Mouse (Mus musculus): ENCODE measurements at regions not wholly inside any gene's neighbourhood (a gene's known extent, or its start where the extent isn't known, plus 50 kb on each side); places are given as distances from the start of the nearest gene placed in this dataset.
"Not testable (repeated sequence)": the region's sequence is repeated elsewhere in the genome, so short reads cannot be mapped to it uniquely, and the experiment has no call there.

DNA sequence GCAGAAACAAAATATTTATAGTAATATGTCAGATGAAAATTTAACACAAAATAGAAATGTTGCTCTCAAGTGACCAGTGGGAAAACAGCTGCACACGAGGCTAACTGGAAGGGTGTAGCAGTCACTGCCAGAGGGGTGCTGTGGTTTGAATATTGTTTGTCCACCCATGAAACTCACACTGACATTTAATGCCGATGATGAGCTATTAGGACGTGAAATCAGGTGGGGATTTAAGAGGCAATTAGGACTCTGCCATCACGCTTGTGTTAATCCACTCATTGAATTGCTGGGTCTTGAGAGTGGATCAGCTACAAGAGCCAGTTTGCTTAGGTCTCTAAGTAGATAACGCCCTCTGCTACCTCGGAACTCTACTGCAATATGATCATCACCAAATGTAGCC is 114.3 kb upstream of the Slc1a3 start:
- no peak for ATAC-seq (replicated peaks; ENCODE audit: insufficient number of reproducible peaks, insufficient read depth, low FRiP score, low read depth)
- Histone ChIP-seq H3K9ac (no peak overlapping the region), H3K4me2 (no peak overlapping the region), H3K27ac (no peak overlapping the region), H3K36me3 (no peaks in the 10 kb centered on the region), H3K27me3 (no peaks in the 10 kb centered on the region), H3K9me3 (replicated peaks) (no peaks in the 10 kb centered on the region), H3K4me1 (replicated peaks) (no peaks in the 10 kb centered on the region), H3K4me3 (no peak overlapping the region)
- 78% methylated on average over 6 of the region's 6 CpGs for WGBS

DNA sequence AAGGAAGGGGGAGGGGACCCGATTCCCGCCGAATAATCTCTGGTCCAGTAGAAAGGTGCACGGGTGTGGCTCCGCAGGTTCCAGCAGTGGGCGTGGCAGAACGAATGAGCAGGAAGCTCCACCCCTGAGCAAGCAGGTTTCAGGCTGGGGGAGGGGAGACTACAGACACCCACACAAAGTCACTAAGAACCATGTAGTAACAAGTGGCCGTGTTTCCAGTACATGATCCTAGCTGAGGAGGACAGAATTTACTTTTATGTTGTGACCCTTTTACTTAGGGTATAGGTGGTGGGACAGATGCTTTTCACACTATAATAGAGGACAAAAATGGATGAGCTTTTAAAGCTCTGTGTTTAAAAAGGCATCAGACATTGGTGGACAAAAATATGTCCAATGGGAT is 112.2 kb upstream of the Slc1a3 start:
- H3K4me1 ChIP-seq (replicated peaks); H3K9me3 ChIP-seq (replicated peaks); ATAC-seq (replicated peaks; ENCODE audit: insufficient number of reproducible peaks, insufficient read depth, low FRiP score, low read depth); H3K9ac ChIP-seq; H3K36me3 ChIP-seq; H3K4me3 ChIP-seq; H3K27me3 ChIP-seq; H3K27ac ChIP-seq; H3K4me2 ChIP-seq: not testable (repeated sequence)
- WGBS, result 95% methylated on average over 3 of the region's 8 CpGs

DNA sequence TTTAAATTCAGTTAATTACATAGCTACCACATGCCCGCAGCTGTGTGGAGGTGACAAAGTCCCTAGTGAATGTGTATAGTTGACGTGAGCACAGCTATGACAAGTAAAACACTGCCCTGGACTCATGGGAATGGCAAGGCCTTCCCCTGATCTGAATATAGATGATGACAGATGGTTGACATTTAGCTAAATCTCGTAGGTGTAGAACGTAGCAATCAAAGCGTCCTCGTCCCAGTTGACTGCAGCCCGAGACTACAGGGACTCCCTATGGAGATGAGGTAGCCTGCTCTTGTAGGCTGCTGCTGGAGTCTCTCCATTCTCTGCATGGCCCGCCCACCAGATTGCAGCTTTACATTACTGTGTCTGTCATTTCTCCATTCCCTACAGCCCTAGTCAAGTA is 107.0 kb upstream of the Slc1a3 start:
- Histone ChIP-seq H3K4me2 (no peak overlapping the region), H3K27ac (no peak overlapping the region), H3K27me3 (no peaks in the 10 kb centered on the region), H3K36me3 (no peaks in the 10 kb centered on the region), H3K9ac (no peak overlapping the region), H3K4me1 (replicated peaks) (0 out of 2 replicates have a peak, but pooled peaks cover 5% of the 10 kb centered on the region), H3K9me3 (replicated peaks) (no peaks in the 10 kb centered on the region), H3K4me3 (no peak overlapping the region)
- 79% methylated on average over 8 of the region's 8 CpGs for WGBS
- ATAC-seq (replicated peaks; ENCODE audit: insufficient number of reproducible peaks, insufficient read depth, low FRiP score, low read depth), result no peak

DNA sequence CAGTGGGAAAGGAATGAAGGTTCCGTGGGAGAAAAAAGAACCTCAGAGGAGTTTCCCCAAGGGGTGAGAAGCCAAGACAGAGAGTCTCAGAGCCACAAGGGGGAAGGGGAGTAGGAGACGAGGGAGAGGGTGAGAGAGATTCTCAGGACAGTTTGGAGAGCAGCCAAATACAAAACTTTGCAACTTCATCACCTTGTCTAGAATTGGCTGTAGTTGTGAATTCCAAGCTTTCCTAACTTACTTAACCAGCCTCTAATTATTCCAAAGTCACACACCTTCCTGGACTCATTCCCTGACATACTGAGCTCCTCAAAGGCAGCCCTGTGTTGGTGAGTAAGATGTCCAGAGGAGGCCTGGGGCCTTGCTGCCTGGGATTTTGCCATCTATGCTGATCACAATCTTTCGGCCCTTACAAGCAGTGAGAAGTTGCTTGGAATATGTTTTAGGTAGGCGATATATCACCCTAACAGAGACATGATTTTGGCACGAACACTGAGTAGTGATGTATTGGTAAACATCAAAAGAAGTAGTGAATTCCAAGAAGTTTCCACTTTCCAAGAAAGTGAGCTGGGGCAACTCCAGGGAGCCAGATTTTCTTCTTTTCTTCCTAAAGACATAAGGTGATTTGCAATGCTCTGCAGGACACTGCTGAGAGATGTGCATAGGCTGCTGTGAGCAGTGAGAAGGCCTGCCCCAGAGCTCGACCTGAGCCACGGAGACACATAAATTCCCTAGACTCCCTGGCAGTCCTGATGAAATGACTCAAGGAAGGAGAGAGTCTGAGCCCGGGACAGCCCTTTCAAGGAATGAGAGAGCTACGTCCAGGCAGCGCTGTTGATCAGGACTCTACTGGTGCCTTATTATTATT is 106.2 kb upstream of the Slc1a3 start:
- no peak for ATAC-seq (replicated peaks; ENCODE audit: insufficient number of reproducible peaks, insufficient read depth, low FRiP score, low read depth)
- Histone ChIP-seq H3K36me3 (no peaks in the 10 kb centered on the region), H3K27ac (no peak overlapping the region), H3K4me1 (replicated peaks) (0 out of 2 replicates have a peak, but pooled peaks cover 5% of the 10 kb centered on the region), H3K4me2 (no peak overlapping the region), H3K9me3 (replicated peaks) (no peaks in the 10 kb centered on the region), H3K9ac (no peak overlapping the region), H3K4me3 (no peak overlapping the region), H3K27me3 (no peaks in the 10 kb centered on the region)
- 57% methylated on average over 10 of the region's 10 CpGs for WGBS

- H3K9ac ChIP-seq, result no peak overlapping the region
- H3K4me3 ChIP-seq, result no peak overlapping the region
- 0 out of 2 replicates have a peak, but pooled peaks cover 5% of the 10 kb centered on the region for H3K4me1 ChIP-seq (replicated peaks)
- WGBS, result 46% methylated on average over 2 of the region's 2 CpGs
- ATAC-seq (replicated peaks; ENCODE audit: insufficient number of reproducible peaks, insufficient read depth, low FRiP score, low read depth), result no peak
- H3K36me3 ChIP-seq, result no peaks in the 10 kb centered on the region
- H3K27me3 ChIP-seq, result no peaks in the 10 kb centered on the region
- H3K4me2 ChIP-seq, result no peak overlapping the region
- H3K27ac ChIP-seq, result no peak overlapping the region
- H3K9me3 ChIP-seq (replicated peaks), result no peaks in the 10 kb centered on the region
These were observed 105.4 kb upstream of the Slc1a3 start for GRCm38 (mm10) chr15:8815958-8816357.

DNA sequence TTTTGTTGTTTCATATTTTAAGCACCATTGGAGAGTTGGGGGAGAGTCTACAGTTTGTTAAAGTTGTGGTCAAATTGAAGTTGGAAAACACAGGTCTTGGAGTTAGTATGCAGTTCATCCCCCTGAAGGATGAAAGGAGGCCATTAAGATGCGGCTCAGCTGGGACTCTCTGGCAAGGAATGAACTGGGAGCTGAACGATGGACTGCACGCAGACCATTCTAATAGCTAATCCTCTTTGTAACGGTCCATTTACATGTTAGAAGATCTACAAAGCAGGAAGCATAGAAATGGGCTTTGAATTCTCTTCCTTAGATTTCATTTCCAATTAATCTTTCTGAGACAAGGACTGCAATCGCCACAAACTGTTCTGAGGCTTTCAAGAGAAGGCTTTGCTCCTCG is 104.7 kb upstream of the Slc1a3 start:
- H3K4me3 ChIP-seq, result no peak overlapping the region
- H3K36me3 ChIP-seq, result no peaks in the 10 kb centered on the region
- no peak overlapping the region for H3K4me2 ChIP-seq
- no peak for ATAC-seq (replicated peaks; ENCODE audit: insufficient number of reproducible peaks, insufficient read depth, low FRiP score, low read depth)
- H3K4me1 ChIP-seq (replicated peaks), result 0 out of 2 replicates have a peak, but pooled peaks cover 5% of the 10 kb centered on the region
- 74% methylated on average over 6 of the region's 6 CpGs for WGBS
- H3K27me3 ChIP-seq, result no peaks in the 10 kb centered on the region
- H3K27ac ChIP-seq, result no peak overlapping the region
- H3K9me3 ChIP-seq (replicated peaks), result no peaks in the 10 kb centered on the region
- no peak overlapping the region for H3K9ac ChIP-seq

- H3K9ac ChIP-seq, result no peak overlapping the region
- no peak overlapping the region for H3K4me3 ChIP-seq
- H3K9me3 ChIP-seq (replicated peaks), result no peaks in the 10 kb centered on the region
- no peak overlapping the region for H3K27ac ChIP-seq
- H3K36me3 ChIP-seq, result no peaks in the 10 kb centered on the region
- H3K4me1 ChIP-seq (replicated peaks), result peaks cover 7% of the 10 kb centered on the region
- WGBS, result 28% methylated on average over 8 of the region's 8 CpGs
- H3K27me3 ChIP-seq, result no peaks in the 10 kb centered on the region
- no peak overlapping the region for H3K4me2 ChIP-seq
- no peak for ATAC-seq (replicated peaks; ENCODE audit: insufficient number of reproducible peaks, insufficient read depth, low FRiP score, low read depth)
These were observed 95.8 kb upstream of the Slc1a3 start for GRCm38 (mm10) chr15:8806354-8806753.

- H3K4me2 ChIP-seq; H3K9ac ChIP-seq; H3K27me3 ChIP-seq; H3K4me1 ChIP-seq (replicated peaks); ATAC-seq (replicated peaks; ENCODE audit: insufficient number of reproducible peaks, insufficient read depth, low FRiP score, low read depth); H3K9me3 ChIP-seq (replicated peaks); H3K27ac ChIP-seq; H3K36me3 ChIP-seq; H3K4me3 ChIP-seq: not testable (repeated sequence)
- 94% methylated on average over 5 of the region's 5 CpGs for WGBS
These were observed 95.0 kb upstream of the Slc1a3 start for GRCm38 (mm10) chr15:8805565-8805964.

DNA sequence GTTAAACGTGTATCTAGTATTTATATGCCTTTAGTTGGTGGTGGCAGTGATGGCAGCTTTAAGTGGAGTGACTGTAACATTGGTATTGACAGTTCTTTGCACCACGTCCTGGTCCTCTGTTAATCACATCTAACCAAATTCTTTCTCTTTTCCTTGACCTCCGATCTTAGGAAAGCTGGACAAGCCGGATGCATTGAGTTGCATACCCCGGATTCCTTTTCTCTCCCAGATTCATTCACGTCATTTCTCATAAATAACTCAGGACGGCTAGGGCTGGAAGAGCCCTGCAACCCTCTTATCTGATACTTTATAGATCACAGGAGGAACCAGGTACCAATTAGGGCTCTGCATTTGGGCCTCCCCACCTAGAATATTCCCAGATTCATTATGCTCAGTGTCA is 91.5 kb upstream of the Slc1a3 start:
- ATAC-seq (replicated peaks; ENCODE audit: insufficient number of reproducible peaks, insufficient read depth, low FRiP score, low read depth), result no peak
- Histone ChIP-seq H3K9ac (no peak overlapping the region), H3K4me2 (peak overlapping the region; percentile 19; the same call in 1 of the 2 replicates), H3K4me3 (no peak overlapping the region), H3K27me3 (no peaks in the 10 kb centered on the region), H3K27ac (peak overlapping the region; percentile 73), H3K36me3 (no peaks in the 10 kb centered on the region), H3K4me1 (replicated peaks) (peaks cover 7% of the 10 kb centered on the region), H3K9me3 (replicated peaks) (no peaks in the 10 kb centered on the region)
- WGBS, result 22% methylated on average over 7 of the region's 7 CpGs

DNA sequence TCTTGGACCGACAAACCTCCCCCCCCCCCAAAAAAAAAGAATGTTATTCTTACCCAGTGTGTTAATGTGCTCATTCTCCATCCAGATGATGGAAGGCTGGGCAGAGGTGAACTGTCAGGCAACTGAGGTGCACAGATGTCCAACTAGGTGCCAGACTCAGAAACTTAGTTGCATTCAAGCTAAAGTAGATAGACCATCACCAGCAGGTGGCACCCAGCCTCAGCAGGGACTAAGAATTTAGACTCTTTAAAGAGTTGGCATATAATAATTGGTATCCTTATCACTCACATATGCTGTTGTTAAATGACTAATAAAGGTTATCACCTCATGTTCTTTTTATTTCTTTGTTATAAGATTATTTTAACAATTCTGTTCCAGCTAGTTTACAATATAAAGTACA is 86.5 kb upstream of the Slc1a3 start:
- Histone ChIP-seq H3K4me2 (no peak overlapping the region), H3K9me3 (replicated peaks) (no peaks in the 10 kb centered on the region), H3K27me3 (no peaks in the 10 kb centered on the region), H3K4me3 (no peak overlapping the region), H3K36me3 (no peaks in the 10 kb centered on the region), H3K9ac (no peak overlapping the region), H3K4me1 (replicated peaks) (peaks cover 3% of the 10 kb centered on the region; the same call in 1 of the 2 replicates), H3K27ac (no peak overlapping the region)
- no peak for ATAC-seq (replicated peaks; ENCODE audit: insufficient number of reproducible peaks, insufficient read depth, low FRiP score, low read depth)
- WGBS, result 90% methylated on average over 1 of the region's 1 CpGs

- ATAC-seq (replicated peaks; ENCODE audit: insufficient number of reproducible peaks, insufficient read depth, low FRiP score, low read depth), result no peak
- 71% methylated on average over 2 of the region's 2 CpGs for WGBS
- no peak overlapping the region for H3K4me3 ChIP-seq
- no peak overlapping the region for H3K4me2 ChIP-seq
- no peaks in the 10 kb centered on the region for H3K9me3 ChIP-seq (replicated peaks)
- H3K9ac ChIP-seq, result no peak overlapping the region
- H3K27ac ChIP-seq, result no peak overlapping the region
- H3K36me3 ChIP-seq, result no peaks in the 10 kb centered on the region
- H3K4me1 ChIP-seq (replicated peaks), result no peaks in the 10 kb centered on the region
- H3K27me3 ChIP-seq, result no peaks in the 10 kb centered on the region
These were observed 81.5 kb upstream of the Slc1a3 start for GRCm38 (mm10) chr15:8792106-8792505.

GRCm38 (mm10) chr15:8789924-8790323 is 79.4 kb upstream of the Slc1a3 start:
- Histone ChIP-seq H3K27ac (no peak overlapping the region), H3K9me3 (replicated peaks) (no peaks in the 10 kb centered on the region), H3K4me3 (no peak overlapping the region), H3K9ac (no peak overlapping the region), H3K4me1 (replicated peaks) (no peaks in the 10 kb centered on the region), H3K36me3 (no peaks in the 10 kb centered on the region), H3K27me3 (no peaks in the 10 kb centered on the region), H3K4me2 (no peak overlapping the region)
- no peak for ATAC-seq (replicated peaks; ENCODE audit: insufficient number of reproducible peaks, insufficient read depth, low FRiP score, low read depth)
